Mouse (Mus musculus): ENCODE measurements around the gene Gm973. TPM values are rescaled to one million over a fixed set of nuclear protein-coding genes. Genes with fewer than 3 reads are reported as not detected.
"Not testable (repeated sequence)": the region's sequence is repeated elsewhere in the genome, so short reads cannot be mapped to it uniquely, and the experiment has no call there.

Gm973 gene
- polyA plus RNA-seq, 1 experiment from 2014 or later = 9.5 TPM

DNA sequence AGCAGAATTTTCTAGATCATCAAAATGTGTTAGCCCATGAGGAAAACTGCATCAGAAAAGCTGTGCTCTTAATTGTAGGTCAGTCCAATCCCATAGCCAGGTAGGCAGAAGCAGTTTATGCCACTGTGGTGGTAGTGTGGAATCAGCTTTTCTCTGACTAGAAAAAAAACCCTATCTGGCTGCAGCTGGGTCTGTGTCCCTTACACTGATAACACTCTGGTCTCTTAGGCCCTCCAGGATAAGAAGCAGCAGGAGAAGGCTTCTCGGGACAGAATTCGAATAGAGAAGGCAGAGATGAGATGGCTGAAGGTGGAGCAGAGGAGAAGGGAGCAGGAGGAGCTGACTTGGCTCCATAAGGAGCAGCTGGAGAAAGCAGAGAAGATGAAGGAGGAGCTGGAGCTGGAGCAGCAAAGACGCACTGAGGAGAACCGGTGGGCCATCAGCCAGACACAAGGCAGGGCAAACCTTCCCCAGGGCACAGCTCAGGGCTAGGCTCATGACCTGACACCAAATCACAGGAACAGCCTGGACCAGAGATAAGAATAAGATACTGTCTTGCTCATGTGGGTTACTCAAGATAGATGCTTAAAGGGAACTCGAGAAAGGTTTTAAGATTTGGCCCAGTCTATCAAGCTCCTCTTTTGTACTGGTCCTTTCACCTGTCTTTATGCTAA lies 116.1 kb downstream of the Gm973 start:
- H3K4me3 ChIP-seq (ENCODE audit: low read depth, low read length) = no peak overlapping the region
- H3K27me3 ChIP-seq (ENCODE audit: control insufficient read depth, insufficient read depth, low read length) = no peaks in the 10 kb centered on the region
- 84% methylated on average over 5 of the region's 5 CpGs for WGBS
- no peak overlapping the region for H3K4me2 ChIP-seq (replicated peaks; ENCODE audit: low read depth, low read length)
- H3K9ac ChIP-seq (ENCODE audit: low read depth, low read length) = no peak overlapping the region
- ATAC-seq (ENCODE audit: low FRiP score) (no peak), DNase-seq (ENCODE audit: low spot score) (no peak)
- H3K27ac ChIP-seq (ENCODE audit: low read depth, low read length) = no peak overlapping the region
- H3K36me3 ChIP-seq (ENCODE audit: control insufficient read depth, insufficient read depth, low read length) = no peaks in the 10 kb centered on the region
- no peaks in the 10 kb centered on the region for H3K9me3 ChIP-seq (ENCODE audit: control insufficient read depth, low read length)
- H3K4me1 ChIP-seq (replicated peaks; ENCODE audit: control insufficient read depth, insufficient read depth, low read length) = no peaks in the 10 kb centered on the region

DNA sequence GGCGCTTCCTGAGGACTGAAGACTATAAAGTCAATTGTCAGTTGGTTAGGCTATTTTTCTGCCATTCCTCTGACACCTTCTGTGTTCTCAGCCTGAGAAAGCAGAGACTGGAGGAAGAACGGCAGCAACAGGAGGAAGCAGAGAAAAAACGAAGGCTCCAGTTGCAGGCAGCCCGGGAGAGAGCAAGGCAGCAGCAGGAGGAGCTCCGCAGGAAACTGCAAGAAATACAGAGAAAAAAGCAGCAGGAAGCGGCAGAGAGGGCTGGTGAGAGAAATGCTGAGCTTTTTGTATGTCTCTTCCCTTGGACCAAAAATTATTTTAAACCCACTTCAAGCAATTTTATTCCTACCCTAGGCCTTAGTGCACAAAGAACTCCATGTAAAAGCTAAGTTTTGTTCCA lies 117.0 kb downstream of the Gm973 start:
- Histone ChIP-seq H3K36me3 (ENCODE audit: control insufficient read depth, insufficient read depth, low read length) (no peaks in the 10 kb centered on the region), H3K27ac (ENCODE audit: low read depth, low read length) (no peak overlapping the region), H3K9ac (ENCODE audit: low read depth, low read length) (no peak overlapping the region), H3K27me3 (ENCODE audit: control insufficient read depth, insufficient read depth, low read length) (no peaks in the 10 kb centered on the region), H3K4me1 (replicated peaks; ENCODE audit: control insufficient read depth, insufficient read depth, low read length) (no peaks in the 10 kb centered on the region), H3K4me3 (ENCODE audit: low read depth, low read length) (no peak overlapping the region), H3K9me3 (ENCODE audit: control insufficient read depth, low read length) (no peaks in the 10 kb centered on the region), H3K4me2 (replicated peaks; ENCODE audit: low read depth, low read length) (no peak overlapping the region)
- DNase-seq (ENCODE audit: low spot score) (no peak), ATAC-seq (ENCODE audit: low FRiP score) (no peak)
- 34% methylated on average over 6 of the region's 6 CpGs for WGBS

DNA sequence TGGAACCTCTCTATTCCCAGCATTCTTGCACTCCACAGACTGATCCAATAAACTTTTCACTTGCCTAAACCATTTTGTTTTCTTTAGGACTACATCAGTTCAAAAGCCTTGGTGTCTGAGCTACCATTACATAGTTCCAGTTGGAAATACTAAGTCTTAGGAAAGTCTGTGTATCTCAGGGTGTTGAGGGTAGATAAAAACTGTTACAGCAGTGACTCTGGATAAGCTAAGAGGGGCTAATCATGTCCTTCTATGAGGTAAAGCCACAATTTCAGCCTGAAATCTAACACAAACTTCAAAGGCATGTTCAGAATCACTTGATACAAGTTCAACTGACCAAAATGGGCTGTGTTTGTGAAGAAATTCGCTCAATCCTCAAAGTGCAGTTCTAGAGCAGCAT lies 120.3 kb downstream of the Gm973 start:
- DNase-seq (ENCODE audit: low spot score) = no peak
- Histone ChIP-seq H3K4me2 (replicated peaks; ENCODE audit: low read depth, low read length) (no peak overlapping the region), H3K27ac (ENCODE audit: low read depth, low read length) (no peak overlapping the region), H3K36me3 (ENCODE audit: control insufficient read depth, insufficient read depth, low read length) (no peaks in the 10 kb centered on the region), H3K27me3 (ENCODE audit: control insufficient read depth, insufficient read depth, low read length) (no peaks in the 10 kb centered on the region), H3K9me3 (ENCODE audit: control insufficient read depth, low read length) (no peaks in the 10 kb centered on the region), H3K4me1 (replicated peaks; ENCODE audit: control insufficient read depth, insufficient read depth, low read length) (no peaks in the 10 kb centered on the region), H3K4me3 (ENCODE audit: low read depth, low read length) (no peak overlapping the region), H3K9ac (ENCODE audit: low read depth, low read length) (no peak overlapping the region)
- no peak for ATAC-seq (ENCODE audit: low FRiP score)
- WGBS = 75% methylated on average over 1 of the region's 1 CpGs

DNA sequence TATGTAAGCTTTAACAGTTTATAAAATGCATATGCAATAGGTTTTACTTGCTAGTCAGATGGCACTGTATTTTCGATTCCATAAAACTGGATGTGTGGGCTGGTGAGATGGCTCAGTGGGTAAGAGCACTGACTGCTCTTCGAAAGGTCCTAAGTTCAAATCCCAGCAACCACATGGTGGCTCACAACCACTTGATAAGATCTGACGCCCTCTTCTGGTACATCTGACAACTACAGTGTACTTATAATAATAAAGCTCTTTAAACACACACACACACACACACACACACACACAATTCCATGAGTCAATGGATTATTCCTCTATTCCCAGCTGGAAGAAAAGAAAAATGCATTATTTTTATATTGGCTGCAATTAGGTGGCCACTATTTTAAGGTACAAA lies 122.3 kb downstream of the Gm973 start:
- 89% methylated on average over 3 of the region's 3 CpGs for WGBS
- no peak overlapping the region for H3K4me2 ChIP-seq (replicated peaks; ENCODE audit: low read depth, low read length)
- H3K27me3 ChIP-seq (ENCODE audit: control insufficient read depth, insufficient read depth, low read length) = no peaks in the 10 kb centered on the region

DNA sequence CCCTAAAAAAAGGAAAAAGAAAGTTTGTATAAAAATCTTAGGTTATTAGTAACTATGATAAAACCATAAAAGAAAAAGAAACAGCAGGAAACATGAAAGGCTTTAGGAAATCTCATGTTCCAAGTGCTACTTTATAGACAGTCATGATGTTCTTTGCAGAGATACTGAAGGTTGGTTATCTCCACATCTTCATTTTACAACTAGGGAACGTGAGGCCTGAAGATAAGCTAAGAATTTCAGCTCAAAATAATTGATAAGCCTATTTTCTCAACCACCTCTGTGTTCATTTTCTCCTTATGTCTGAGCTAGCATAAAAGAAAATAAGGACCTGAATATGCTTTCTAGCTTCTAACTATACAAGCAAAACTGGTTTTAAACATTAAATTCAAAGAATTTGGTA lies 126.4 kb downstream of the Gm973 start:
- H3K36me3 ChIP-seq (ENCODE audit: control insufficient read depth, insufficient read depth, low read length) = no peaks in the 10 kb centered on the region
- H3K4me2 ChIP-seq (replicated peaks; ENCODE audit: low read depth, low read length) = no peak overlapping the region
- H3K27ac ChIP-seq (ENCODE audit: low read depth, low read length) = no peak overlapping the region
- DNase-seq (ENCODE audit: low spot score) (no peak), ATAC-seq (ENCODE audit: low FRiP score) (no peak)
- H3K27me3 ChIP-seq (ENCODE audit: control insufficient read depth, insufficient read depth, low read length) = no peaks in the 10 kb centered on the region
- WGBS = 98% methylated on average over 1 of the region's 1 CpGs
- H3K9ac ChIP-seq (ENCODE audit: low read depth, low read length) = no peak overlapping the region
- H3K9me3 ChIP-seq (ENCODE audit: control insufficient read depth, low read length) = no peaks in the 10 kb centered on the region
- H3K4me3 ChIP-seq (ENCODE audit: low read depth, low read length) = no peak overlapping the region
- no peaks in the 10 kb centered on the region for H3K4me1 ChIP-seq (replicated peaks; ENCODE audit: control insufficient read depth, insufficient read depth, low read length)

More for the DNA sequence above, 122.3 kb downstream of the Gm973 start:
- DNase-seq (ENCODE audit: low spot score) = no peak
- no peak overlapping the region for H3K9ac ChIP-seq (ENCODE audit: low read depth, low read length)
- H3K36me3 ChIP-seq (ENCODE audit: control insufficient read depth, insufficient read depth, low read length) = no peaks in the 10 kb centered on the region
- no peaks in the 10 kb centered on the region for H3K4me1 ChIP-seq (replicated peaks; ENCODE audit: control insufficient read depth, insufficient read depth, low read length)
- no peak for ATAC-seq (ENCODE audit: low FRiP score)
- no peak overlapping the region for H3K27ac ChIP-seq (ENCODE audit: low read depth, low read length)
- H3K4me3 ChIP-seq (ENCODE audit: low read depth, low read length) = no peak overlapping the region
- no peaks in the 10 kb centered on the region for H3K9me3 ChIP-seq (ENCODE audit: control insufficient read depth, low read length)

DNA sequence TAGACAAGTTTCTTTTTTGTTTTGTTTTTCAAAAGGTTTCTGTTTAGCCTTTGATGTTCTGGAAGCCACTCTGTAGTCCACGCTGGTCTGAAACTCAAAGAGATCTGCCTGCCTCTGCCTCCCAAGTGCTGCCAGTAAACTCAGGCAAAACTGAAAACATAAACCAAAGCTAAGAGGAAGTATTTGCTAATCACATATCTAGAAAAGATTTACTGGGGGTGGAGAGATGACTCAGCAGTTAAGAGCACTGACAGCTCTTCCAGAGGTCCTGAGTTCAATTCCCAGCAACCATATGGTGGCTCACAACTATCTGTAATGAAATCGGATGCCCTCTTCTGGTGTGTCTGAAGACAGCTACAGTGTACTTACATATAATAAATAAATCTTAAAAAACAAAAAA lies 130.4 kb downstream of the Gm973 start:
- H3K36me3 ChIP-seq (ENCODE audit: control insufficient read depth, insufficient read depth, low read length) = not testable (repeated sequence)

DNA sequence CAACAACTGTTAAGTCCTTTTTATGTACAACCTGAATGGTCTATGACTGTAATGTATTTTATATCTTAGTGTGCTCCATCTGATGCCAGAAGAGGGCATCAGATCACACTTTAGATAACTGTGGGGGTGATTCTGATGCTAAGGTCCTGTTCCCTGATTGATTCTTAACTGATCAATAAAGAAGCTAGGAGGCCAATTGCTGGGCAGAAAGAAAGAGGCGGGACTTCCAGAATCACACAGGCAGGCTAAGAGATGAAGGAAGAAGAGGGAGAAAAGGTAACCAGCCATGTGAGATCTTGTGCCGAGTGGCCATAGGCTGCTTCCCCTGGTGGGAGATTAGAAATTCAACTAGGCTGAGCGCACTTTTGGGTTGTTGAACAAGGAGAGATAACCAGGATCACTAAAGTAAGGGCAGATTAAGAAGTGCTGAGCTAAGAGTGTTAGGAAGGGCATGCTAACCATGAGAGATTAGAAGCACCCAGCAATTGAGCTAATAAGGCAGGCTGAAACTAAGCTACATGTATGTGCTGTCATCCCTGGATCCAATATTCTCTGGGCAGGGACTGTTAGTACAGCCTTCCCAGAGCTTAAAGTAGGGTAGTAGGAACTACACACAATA lies 135.2 kb downstream of the Gm973 start:
- Histone ChIP-seq H3K27me3 (ENCODE audit: control insufficient read depth, insufficient read depth, low read length) (no peaks in the 10 kb centered on the region), H3K9me3 (ENCODE audit: control insufficient read depth, low read length) (no peaks in the 10 kb centered on the region), H3K4me2 (replicated peaks; ENCODE audit: low read depth, low read length) (no peak overlapping the region), H3K4me1 (replicated peaks; ENCODE audit: control insufficient read depth, insufficient read depth, low read length) (no peaks in the 10 kb centered on the region), H3K4me3 (ENCODE audit: low read depth, low read length) (no peak overlapping the region), H3K27ac (ENCODE audit: low read depth, low read length) (no peak overlapping the region), H3K9ac (ENCODE audit: low read depth, low read length) (no peak overlapping the region), H3K36me3 (ENCODE audit: control insufficient read depth, insufficient read depth, low read length) (no peaks in the 10 kb centered on the region)
- no peak for ATAC-seq (ENCODE audit: low FRiP score)
- 98% methylated on average over 3 of the region's 3 CpGs for WGBS
- DNase-seq (ENCODE audit: low spot score) = no peak

More for the DNA sequence above, 130.4 kb downstream of the Gm973 start:
- DNase-seq (ENCODE audit: low spot score); H3K4me1 ChIP-seq (replicated peaks; ENCODE audit: control insufficient read depth, insufficient read depth, low read length); H3K4me2 ChIP-seq (replicated peaks; ENCODE audit: low read depth, low read length); H3K27me3 ChIP-seq (ENCODE audit: control insufficient read depth, insufficient read depth, low read length); H3K4me3 ChIP-seq (ENCODE audit: low read depth, low read length); ATAC-seq (ENCODE audit: low FRiP score); H3K27ac ChIP-seq (ENCODE audit: low read depth, low read length); H3K9me3 ChIP-seq (ENCODE audit: control insufficient read depth, low read length); H3K9ac ChIP-seq (ENCODE audit: low read depth, low read length): not testable (repeated sequence)
- WGBS = 90% methylated on average over 2 of the region's 2 CpGs

DNA sequence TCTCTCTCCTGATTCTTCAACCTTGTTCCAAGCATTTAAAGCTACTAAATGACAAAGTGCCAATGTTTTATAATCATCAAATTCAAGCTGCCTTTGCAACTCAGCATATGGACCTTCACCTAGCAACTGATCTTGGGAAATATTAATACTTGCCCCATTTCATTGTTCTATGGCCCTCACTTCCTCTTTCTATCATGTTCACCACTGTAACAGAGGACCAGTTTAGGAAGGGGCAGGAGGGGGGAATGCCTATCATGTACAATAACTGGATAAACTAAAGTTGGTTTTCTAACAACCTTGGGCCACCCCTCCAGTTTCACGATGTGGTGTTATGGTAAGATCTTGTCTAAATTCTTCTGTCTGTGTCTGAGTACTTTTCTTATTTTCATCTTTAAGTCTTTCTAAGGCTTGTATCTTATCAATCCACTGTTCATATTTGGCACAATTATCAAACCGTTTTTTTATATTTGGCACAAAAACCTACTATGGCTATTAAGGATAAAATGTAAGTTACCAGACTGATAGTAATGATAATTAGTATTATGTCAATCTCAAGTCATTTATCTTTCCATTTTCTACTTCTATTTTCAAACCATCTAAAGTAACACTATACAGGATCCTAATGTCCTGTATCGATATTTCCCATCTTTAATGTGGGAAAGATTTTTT lies 137.3 kb downstream of the Gm973 start:
- Histone ChIP-seq H3K4me1 (replicated peaks; ENCODE audit: control insufficient read depth, insufficient read depth, low read length) (no peaks in the 10 kb centered on the region), H3K36me3 (ENCODE audit: control insufficient read depth, insufficient read depth, low read length) (no peaks in the 10 kb centered on the region)
- WGBS = 93% methylated on average over 3 of the region's 3 CpGs

More for the DNA sequence above, 137.3 kb downstream of the Gm973 start:
- no peak overlapping the region for H3K4me3 ChIP-seq (ENCODE audit: low read depth, low read length)
- no peak overlapping the region for H3K9ac ChIP-seq (ENCODE audit: low read depth, low read length)
- H3K27me3 ChIP-seq (ENCODE audit: control insufficient read depth, insufficient read depth, low read length) = no peaks in the 10 kb centered on the region
- no peaks in the 10 kb centered on the region for H3K9me3 ChIP-seq (ENCODE audit: control insufficient read depth, low read length)
- no peak overlapping the region for H3K4me2 ChIP-seq (replicated peaks; ENCODE audit: low read depth, low read length)
- ATAC-seq (ENCODE audit: low FRiP score) = no peak
- no peak overlapping the region for H3K27ac ChIP-seq (ENCODE audit: low read depth, low read length)
- DNase-seq (ENCODE audit: low spot score) = no peak

All from hindbrain, embryonic 11.5 days (tissue).